Mouse (Mus musculus) heart, embryonic 11.5 days (tissue): ENCODE results near the gene Vkorc1l1. TPM values are rescaled to one million over a fixed set of nuclear protein-coding genes. Genes with fewer than 3 reads are reported as not detected.

Experiments used
- ATAC-seq: fragments of 200-750 bp; cut with Nextera tagmentation; replicated peaks from 2 replicates; pipeline ENCODE4 v1.8.0; 2017; ENCODE audit warnings: moderate library complexity; ENCODE audit not compliant: insufficient number of reproducible peaks, low FRiP score, low TSS enrichment
- H3K27ac ChIP-seq: fragments of 300-500 bp; sonication (generic); 2 replicates; pipeline ENCODE4 v1.5.1; 2014; ENCODE audit warnings: mild to moderate bottlenecking, low read depth, low read length
- H3K27me3 ChIP-seq: fragments of 300-500 bp; sonication (generic); 2 replicates; pipeline ENCODE4 v1.6.1; 2014; ENCODE audit warnings: mild to moderate bottlenecking, low read length, mixed read lengths; ENCODE audit not compliant: control insufficient read depth, insufficient read depth
- H3K36me3 ChIP-seq: fragments of 300-500 bp; sonication (generic); 2 replicates; pipeline ENCODE4 v1.6.1; 2014; ENCODE audit warnings: mild to moderate bottlenecking, low read length, moderate library complexity, mixed read lengths; ENCODE audit not compliant: control insufficient read depth, insufficient read depth
- H3K4me1 ChIP-seq: fragments of 300-500 bp; sonication (generic); 2 replicates; pipeline ENCODE4 v1.6.1; 2014; ENCODE audit warnings: low read length; ENCODE audit not compliant: control insufficient read depth, insufficient read depth
- H3K4me2 ChIP-seq: fragments of 300-500 bp; sonication (generic); 2 replicates; pipeline ENCODE4 v1.6.1; 2014; ENCODE audit warnings: mild to moderate bottlenecking, moderate library complexity
- H3K4me3 ChIP-seq: fragments of 300-500 bp; sonication (generic); 2 replicates; pipeline ENCODE4 v1.5.1; 2014; ENCODE audit warnings: low read depth, low read length
- H3K9ac ChIP-seq: fragments of 300-500 bp; sonication (generic); 2 replicates; pipeline ENCODE4 v1.6.1; 2014; ENCODE audit warnings: mild to moderate bottlenecking, low read depth, low read length, moderate library complexity
- H3K9me3 ChIP-seq: fragments of 300-500 bp; sonication (generic); replicated peaks from 2 replicates; pipeline ENCODE4 v1.6.1; 2016; ENCODE audit warnings: low read length; ENCODE audit not compliant: control insufficient read depth
- WGBS: fragments of 180-500 bp; shearing (Covaris S2); extraction: QIAGEN DNeasy Blood & Tissue Kit; methylation state at CpG from one replicate; pipeline ENCODE4 v1.1.7; 2014; ENCODE audit not compliant: insufficient replicate concordance; 5-methylcytosine and 5-hydroxymethylcytosine counted together
- polyA plus RNA-seq: library from polyadenylated mRNA; unstranded; fragments of >200 nt; fragmentation: Nextera tagmentation; extraction: Ambion mirVana; gene quantifications from 2 replicates; pipeline ENCODE4 v1.2.1, GENCODE M21; 2014

The Vkorc1l1 gene
- polyA plus RNA-seq, 1 experiment from 2014 or later, result 16.3 TPM

- Histone ChIP-seq H3K4me1 (peaks cover 3% of the 10 kb centered on the region), H3K4me2 (no peak overlapping the region), H3K4me3 (no peak overlapping the region), H3K27ac (no peak overlapping the region), H3K9ac (peak overlapping the region; percentile 39; the same call in 1 of the 2 replicates), H3K36me3 (no peaks in the 10 kb centered on the region), H3K27me3 (no peaks in the 10 kb centered on the region), H3K9me3 (no peaks in the 10 kb centered on the region)
- WGBS, result 53% methylated on average over 5 of the region's 5 CpGs
- ATAC-seq, result no peak
These were observed 79.7 kb downstream of the Vkorc1l1 start for GRCm38 (mm10) chr5:130021361-130021966.

- Histone ChIP-seq H3K4me1 (peaks cover 3% of the 10 kb centered on the region), H3K27ac (no peak overlapping the region), H3K4me2 (no peak overlapping the region), H3K9ac (no peak overlapping the region), H3K27me3 (peaks cover under 1% of the 10 kb centered on the region; the same call in 1 of the 2 replicates), H3K36me3 (no peaks in the 10 kb centered on the region), H3K4me3 (no peak overlapping the region), H3K9me3 (no peaks in the 10 kb centered on the region)
- no peak for ATAC-seq
- WGBS, result 84% methylated on average over 7 of the region's 7 CpGs
These were observed 80.6 kb downstream of the Vkorc1l1 start for GRCm38 (mm10) chr5:130022366-130022765.

- Histone ChIP-seq H3K27me3 (peaks cover 3% of the 10 kb centered on the region; the same call in 1 of the 2 replicates), H3K4me1 (peaks cover 3% of the 10 kb centered on the region), H3K9me3 (no peaks in the 10 kb centered on the region), H3K4me3 (peak overlapping the region; percentile 66; the same call in 1 of the 2 replicates), H3K36me3 (no peaks in the 10 kb centered on the region), H3K27ac (no peak overlapping the region), H3K4me2 (peak overlapping the region; percentile 92), H3K9ac (no peak overlapping the region)
- WGBS, result 42% methylated on average over 12 of the region's 12 CpGs
- ATAC-seq, result no peak
These were observed 81.4 kb downstream of the Vkorc1l1 start for GRCm38 (mm10) chr5:130023067-130023766.

- Histone ChIP-seq H3K4me1 (peaks cover 3% of the 10 kb centered on the region), H3K9me3 (no peaks in the 10 kb centered on the region), H3K4me2 (peak overlapping the region; percentile 92), H3K36me3 (no peaks in the 10 kb centered on the region), H3K27ac (no peak overlapping the region; the same call in 1 of the 2 replicates), H3K27me3 (peaks cover 3% of the 10 kb centered on the region; the same call in 1 of the 2 replicates), H3K9ac (peak overlapping the region; percentile 73), H3K4me3 (peak overlapping the region; percentile 66)
- 0% methylated on average over 32 of the region's 32 CpGs for WGBS
- ATAC-seq, result peak; percentile 91
These were observed 82.2 kb downstream of the Vkorc1l1 start for GRCm38 (mm10) chr5:130023767-130024539.

- Histone ChIP-seq H3K36me3 (no peaks in the 10 kb centered on the region), H3K4me2 (no peak overlapping the region), H3K4me3 (no peak overlapping the region), H3K27me3 (peaks cover 3% of the 10 kb centered on the region; the same call in 1 of the 2 replicates), H3K9me3 (no peaks in the 10 kb centered on the region), H3K4me1 (no peaks in the 10 kb centered on the region; the same call in 1 of the 2 replicates), H3K27ac (no peak overlapping the region), H3K9ac (no peak overlapping the region)
- no peak for ATAC-seq
- 68% methylated on average over 5 of the region's 5 CpGs for WGBS
These were observed 85.4 kb downstream of the Vkorc1l1 start for GRCm38 (mm10) chr5:130027134-130027533.

GRCm38 (mm10) chr5:130027696-130028095, 85.9 kb downstream of the Vkorc1l1 start:
- H3K4me1 ChIP-seq, result no peaks in the 10 kb centered on the region; the same call in 1 of the 2 replicates
- no peaks in the 10 kb centered on the region for H3K9me3 ChIP-seq
- no peak for ATAC-seq
- H3K4me2 ChIP-seq, result no peak overlapping the region
- no peak overlapping the region for H3K27ac ChIP-seq
- no peaks in the 10 kb centered on the region for H3K36me3 ChIP-seq
- no peak overlapping the region for H3K9ac ChIP-seq
- WGBS, result 82% methylated on average over 7 of the region's 7 CpGs
- peaks cover 3% of the 10 kb centered on the region; the same call in 1 of the 2 replicates for H3K27me3 ChIP-seq
- no peak overlapping the region for H3K4me3 ChIP-seq

- Histone ChIP-seq H3K9ac (peak within 1 kb of the TSS; percentile 78), H3K27ac (peak within 1 kb of the TSS; percentile 88), H3K9me3 (no peaks in the 10 kb centered on the region), H3K4me2 (peak within 1 kb of the TSS; percentile 81), H3K27me3 (peaks cover 3% of the 10 kb centered on the region; the same call in 1 of the 2 replicates), H3K4me3 (peak within 1 kb of the TSS; percentile 63), H3K36me3 (no peaks in the 10 kb centered on the region), H3K4me1 (no peaks in the 10 kb centered on the region; the same call in 1 of the 2 replicates)
- 1% methylated on average over 51 of the region's 51 CpGs for WGBS
- peak; percentile 76 for ATAC-seq
These were observed 87.5 kb downstream of the Vkorc1l1 start, which contains the start of the genes Asl and Crcp for GRCm38 (mm10) chr5:130029142-130029897. Gene Asl (minus strand): TSS chr5:130029247. Gene Crcp (plus strand): TSS chr5:130029290.
